19 mouse cellular contexts compared by ENCODE assay signal in the genomic region with DNA sequence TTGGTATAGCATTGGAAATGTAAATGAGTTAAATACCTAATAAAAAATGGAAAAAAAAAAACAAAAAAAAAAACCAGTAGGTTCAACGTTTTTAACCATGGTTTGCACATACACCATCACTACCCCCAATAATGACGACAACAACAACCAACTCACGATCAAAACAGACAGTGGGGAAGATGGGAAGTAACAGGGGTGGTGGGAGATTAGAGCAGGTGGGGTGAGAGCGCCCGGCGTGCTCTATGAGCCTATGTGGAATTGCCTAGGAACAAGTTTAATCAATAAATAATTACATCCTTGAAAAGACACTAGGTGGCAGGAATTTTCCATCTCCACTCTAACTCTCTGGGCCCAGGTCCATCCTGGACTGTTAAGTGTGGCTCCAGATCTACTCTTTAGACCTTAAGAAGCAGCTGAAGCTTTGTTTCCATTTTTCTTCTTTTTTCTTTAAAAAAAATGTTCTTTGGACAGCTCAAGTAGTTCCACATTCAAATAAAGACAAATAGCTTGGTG.
DNase-seq lines count a peak whose midpoint lies in the region; ATAC-seq and TF ChIP-seq lines count a peak whose summit lies in the region.
"Had no signal": no experiment of that assay in that cellular context is flagged by ENCODE, and none has a peak within 500 bp of the region (broad histone marks: within the 10 kb centered on the region; RNA-seq: fewer than 3 reads in every experiment).

No protein-coding gene starts in this region.

- H3K27ac ChIP-seq in forebrain, postnatal 0 days (ENCODE audit: low read depth, low read length) = no peak overlapping the region
- H3K27ac ChIP-seq in forebrain, embryonic 11.5 days (ENCODE audit: low read depth, low read length) = no peak overlapping the region
- no peak overlapping the region for H3K27ac ChIP-seq in midbrain, embryonic 11.5 days (ENCODE audit: low read depth, low read length)
- H3K27ac ChIP-seq in midbrain, embryonic 10.5 days (replicated peaks) = no peak overlapping the region
- H3K27ac ChIP-seq: limb, embryonic 13.5 days; liver, embryonic 14.5 days had no signal

- H3K9ac ChIP-seq in forebrain, postnatal 0 days = no peak overlapping the region
- no peak overlapping the region for H3K9ac ChIP-seq in forebrain, embryonic 11.5 days (ENCODE audit: low read length)
- H3K9ac ChIP-seq in midbrain, embryonic 11.5 days (ENCODE audit: low read length) = no peak overlapping the region
- H3K9ac ChIP-seq: limb, embryonic 13.5 days; liver, embryonic 14.5 days had no signal

- H3K27me3 ChIP-seq in forebrain, postnatal 0 days (ENCODE audit: insufficient read depth, low read length) = no peaks in the 10 kb centered on the region
- no peaks in the 10 kb centered on the region for H3K27me3 ChIP-seq in forebrain, embryonic 11.5 days (ENCODE audit: control insufficient read depth, insufficient read depth, low read length)
- no peaks in the 10 kb centered on the region for H3K27me3 ChIP-seq in midbrain, embryonic 11.5 days (ENCODE audit: control insufficient read depth, insufficient read depth, low read length)
- no peaks in the 10 kb centered on the region for H3K27me3 ChIP-seq in midbrain, embryonic 10.5 days (ENCODE audit: low read depth, poor library complexity, severe bottlenecking)
- H3K27me3 ChIP-seq: limb, embryonic 13.5 days had no signal

- H3K4me3 ChIP-seq in forebrain, postnatal 0 days (ENCODE audit: low read depth, low read length) = no peak overlapping the region
- H3K4me3 ChIP-seq in forebrain, embryonic 11.5 days (ENCODE audit: low read depth, low read length) = no peak overlapping the region
- H3K4me3 ChIP-seq in midbrain, embryonic 11.5 days (ENCODE audit: low read depth, low read length) = no peak overlapping the region
- no peak overlapping the region for H3K4me3 ChIP-seq in midbrain, embryonic 10.5 days
- H3K4me3 ChIP-seq: erythroblast, embryonic 14.5 days; limb, embryonic 13.5 days had no signal

- no peak for ATAC-seq in forebrain, postnatal 0 days
- ATAC-seq in forebrain, embryonic 11.5 days (replicated peaks; ENCODE audit: low FRiP score) = no peak
- ATAC-seq in midbrain, embryonic 11.5 days (ENCODE audit: low FRiP score) = peak; percentile 57; the same call in 1 of the 2 replicates

- H3K9me3 ChIP-seq in forebrain, postnatal 0 days (ENCODE audit: low read length) = no peaks in the 10 kb centered on the region
- no peaks in the 10 kb centered on the region for H3K9me3 ChIP-seq in forebrain, embryonic 11.5 days (ENCODE audit: control insufficient read depth, low read length)
- H3K9me3 ChIP-seq in midbrain, embryonic 11.5 days (ENCODE audit: control insufficient read depth, low read length) = no peaks in the 10 kb centered on the region
- no peaks in the 10 kb centered on the region for H3K9me3 ChIP-seq in midbrain, embryonic 10.5 days (replicated peaks)
- H3K9me3 ChIP-seq: G1E; limb, embryonic 13.5 days had no signal

- no peak for TF ChIP-seq POLR2A in brain, embryonic 14.5 days (IDR thresholded peaks at IDR 0.05; ENCODE audit: borderline replicate concordance, extremely low read depth, insufficient read depth, insufficient read length, poor library complexity, severe bottlenecking)

- no peak for TF ChIP-seq CTCF in forebrain, postnatal 0 days (IDR thresholded peaks at IDR 0.05; ENCODE audit: low read depth)
- TF ChIP-seq CTCF in brain, embryonic 14.5 days (IDR thresholded peaks at IDR 0.05; ENCODE audit: borderline replicate concordance, extremely low read depth, insufficient read depth, insufficient read length) = no peak

- H3K4me2 ChIP-seq in forebrain, postnatal 0 days (ENCODE audit: low read depth) = no peak overlapping the region
- no peak overlapping the region for H3K4me2 ChIP-seq in forebrain, embryonic 11.5 days (ENCODE audit: low read depth, low read length, severe bottlenecking)
- no peak overlapping the region for H3K4me2 ChIP-seq in midbrain, embryonic 11.5 days
- H3K4me2 ChIP-seq: limb, embryonic 13.5 days had no signal

- no peaks in the 10 kb centered on the region for H3K4me1 ChIP-seq in forebrain, postnatal 0 days (ENCODE audit: insufficient read depth)
- H3K4me1 ChIP-seq in forebrain, embryonic 11.5 days (replicated peaks; ENCODE audit: control insufficient read depth, insufficient read depth, low read length) = no peaks in the 10 kb centered on the region
- no peaks in the 10 kb centered on the region for H3K4me1 ChIP-seq in midbrain, embryonic 11.5 days (ENCODE audit: control insufficient read depth, insufficient read depth, low read length)
- no peaks in the 10 kb centered on the region for H3K4me1 ChIP-seq in midbrain, embryonic 10.5 days
- H3K4me1 ChIP-seq: limb, embryonic 13.5 days had no signal

- H3K36me3 ChIP-seq in forebrain, postnatal 0 days (ENCODE audit: insufficient read depth) = no peaks in the 10 kb centered on the region
- H3K36me3 ChIP-seq in forebrain, embryonic 11.5 days (ENCODE audit: control insufficient read depth, insufficient read depth, low read length) = no peaks in the 10 kb centered on the region
- H3K36me3 ChIP-seq in midbrain, embryonic 11.5 days (ENCODE audit: control insufficient read depth, insufficient read depth, low read length) = no peaks in the 10 kb centered on the region
- H3K36me3 ChIP-seq in midbrain, embryonic 10.5 days = no peaks in the 10 kb centered on the region
- H3K36me3 ChIP-seq: G1E; limb, embryonic 13.5 days had no signal

- WGBS in forebrain, postnatal 0 days = 81% methylated on average over 6 of the region's 6 CpGs
- 83% methylated on average over 6 of the region's 6 CpGs for WGBS in forebrain, embryonic 11.5 days
- 80% methylated on average over 6 of the region's 6 CpGs for WGBS in midbrain, embryonic 11.5 days
- WGBS in midbrain, embryonic 10.5 days = 87% methylated on average over 6 of the region's 6 CpGs

- intact Hi-C loops in heart, postnatal 14 days (cut with DNase I) = no loop called here

- DNase-seq in forebrain, postnatal 0 days = peak; percentile 6
- DNase-seq in forebrain, embryonic 11.5 days (ENCODE audit: low spot score) = no peak
- no peak for DNase-seq in midbrain, embryonic 11.5 days (ENCODE audit: low spot score, missing footprints)
- DNase-seq in midbrain, embryonic 10.5 days (ENCODE audit: low spot score) = no peak
- peak; percentile 33 for DNase-seq in brain, embryonic 14.5 days (ENCODE audit: low read depth)
- no peak for DNase-seq in adrenal gland, postnatal 36 days
- DNase-seq in heart, postnatal 14 days = no peak
- DNase-seq: adrenal gland, adult 8-10 months; cerebellum, adult 18-20 months; gastrocnemius, postnatal 25 days; kidney, adult 8-10 months; kidney, postnatal 25 days; layer of hippocampus, adult 9-11 months; lung, postnatal 14 days; thymus, adult 2 months had no signal

Comparison
In these comparisons a context has a peak if more than half of its experiments do, and no peak if none do; other contexts are left out.
1. DNase-seq: peak in forebrain, postnatal 0 days (single experiment) and brain, embryonic 14.5 days (single experiment); none in forebrain, embryonic 11.5 days (single experiment), midbrain, embryonic 11.5 days (single experiment), midbrain, embryonic 10.5 days (single experiment), adrenal gland, postnatal 36 days (0 of 2) and heart, postnatal 14 days (0 of 2).